Comparison of ENCODE assay signal across 9 mouse cellular contexts in genomic region chr7:44973415-44974130, GRCm38 (mm10). TPM values are rescaled to one million over a fixed set of nuclear protein-coding genes. Genes with fewer than 3 reads are reported as not detected.
DNase-seq lines count a peak whose midpoint lies in the region; ATAC-seq lines count a peak whose summit lies in the region.
"Had no signal": no experiment of that assay in that cellular context is flagged by ENCODE, and none has a peak within 500 bp of the region (broad histone marks: within the 10 kb centered on the region; RNA-seq: fewer than 3 reads in every experiment).

No protein-coding gene starts in this region.

- no peaks in the 10 kb centered on the region for H3K9me3 ChIP-seq in heart, embryonic 11.5 days (replicated peaks; ENCODE audit: control insufficient read depth, low read length)
- no peaks in the 10 kb centered on the region for H3K9me3 ChIP-seq in hindbrain, embryonic 12.5 days (replicated peaks)
- no peaks in the 10 kb centered on the region for H3K9me3 ChIP-seq in midbrain, embryonic 13.5 days

- H3K9ac ChIP-seq in heart, embryonic 11.5 days (ENCODE audit: low read depth, low read length) = peak overlapping the region; percentile 46
- peak overlapping the region; percentile 75 for H3K9ac ChIP-seq in hindbrain, embryonic 12.5 days
- H3K9ac ChIP-seq in midbrain, embryonic 13.5 days (replicated peaks) = peak overlapping the region; percentile 77

- no peak overlapping the region for H3K27ac ChIP-seq in heart, embryonic 11.5 days (ENCODE audit: low read depth, low read length)
- peak overlapping the region; percentile 94 for H3K27ac ChIP-seq in hindbrain, embryonic 12.5 days
- peak overlapping the region; percentile 97 for H3K27ac ChIP-seq in midbrain, embryonic 13.5 days

- peak overlapping the region; percentile 35 for H3K4me3 ChIP-seq in heart, embryonic 11.5 days (ENCODE audit: low read depth, low read length)
- H3K4me3 ChIP-seq in hindbrain, embryonic 12.5 days = peak overlapping the region; percentile 43
- H3K4me3 ChIP-seq in midbrain, embryonic 13.5 days (replicated peaks) = peak overlapping the region; percentile 58

- H3K27me3 ChIP-seq in heart, embryonic 11.5 days (ENCODE audit: control insufficient read depth, insufficient read depth, low read length) = no peaks in the 10 kb centered on the region
- H3K27me3 ChIP-seq in hindbrain, embryonic 12.5 days = no peaks in the 10 kb centered on the region
- no peaks in the 10 kb centered on the region for H3K27me3 ChIP-seq in midbrain, embryonic 13.5 days

- intact Hi-C loops in heart, postnatal 14 days (cut with DNase I) = no loop called here

- no peak for DNase-seq in heart, postnatal 14 days
- peak; percentile 48 for DNase-seq in R1 (ENCODE audit: low read depth, low spot score)
- DNase-seq in spleen, postnatal 10 days (ENCODE audit: low spot score in 2 of 2) = no peak
- DNase-seq: lung, adult 2 months had no signal

- peaks cover 9% of the 10 kb centered on the region; the same call in 1 of the 2 replicates for H3K4me1 ChIP-seq in heart, embryonic 11.5 days (ENCODE audit: control insufficient read depth, insufficient read depth, low read length)
- peaks cover 32% of the 10 kb centered on the region for H3K4me1 ChIP-seq in hindbrain, embryonic 12.5 days
- peaks cover 50% of the 10 kb centered on the region for H3K4me1 ChIP-seq in midbrain, embryonic 13.5 days (replicated peaks)

- no peak for ATAC-seq in heart, embryonic 11.5 days (replicated peaks; ENCODE audit: insufficient number of reproducible peaks, low FRiP score, low TSS enrichment)
- ATAC-seq in hindbrain, embryonic 12.5 days (ENCODE audit: low FRiP score) = 0 out of 2 replicates have a peak, but pooled peaks have one; percentile 6
- no peak for ATAC-seq in midbrain, embryonic 13.5 days
- ATAC-seq in CD4-positive, CD25-positive, alpha-beta regulatory T cell, adult 4 months = no peak
- ATAC-seq in megakaryocyte-erythroid progenitor cell, adult 5-6 weeks (replicated peaks; ENCODE audit: low FRiP score, low TSS enrichment, poor library complexity, severe bottlenecking) = no peak

- peak overlapping the region; percentile 64 for H3K4me2 ChIP-seq in heart, embryonic 11.5 days
- peak overlapping the region; percentile 82 for H3K4me2 ChIP-seq in hindbrain, embryonic 12.5 days (replicated peaks)
- H3K4me2 ChIP-seq in midbrain, embryonic 13.5 days (replicated peaks) = peak overlapping the region; percentile 93

- 39% methylated on average over 14 of the region's 14 CpGs for WGBS in heart, embryonic 11.5 days (ENCODE audit: insufficient replicate concordance)
- 40% methylated on average over 14 of the region's 14 CpGs for WGBS in hindbrain, embryonic 12.5 days
- 26% methylated on average over 14 of the region's 14 CpGs for WGBS in midbrain, embryonic 13.5 days

- peaks cover 23% of the 10 kb centered on the region for H3K36me3 ChIP-seq in heart, embryonic 11.5 days (ENCODE audit: control insufficient read depth, insufficient read depth, low read length)
- H3K36me3 ChIP-seq in hindbrain, embryonic 12.5 days = peaks cover 35% of the 10 kb centered on the region
- peaks cover 35% of the 10 kb centered on the region for H3K36me3 ChIP-seq in midbrain, embryonic 13.5 days

RNA-seq across cellular contexts. Expression of gene Cpt1c, which starts 1.1 kb away (rescaled TPM):
- 10.0 and 10.5 TPM in 2 replicates for polyA plus RNA-seq in heart, embryonic 11.5 days (2014; fragmentation: Nextera tagmentation; extraction: Ambion mirVana)
- total RNA-seq in heart, postnatal 14 days (2021) = 1 to 10 TPM; 3.1 to 3.5 TPM
- polyA plus RNA-seq in hindbrain, embryonic 12.5 days (2016; fragmentation: Nextera tagmentation; extraction: Ambion mirVana) = 42.8 and 44.2 TPM in 2 replicates
- polyA plus RNA-seq in midbrain, embryonic 13.5 days (2015; fragmentation: Nextera tagmentation; extraction: Ambion mirVana) = 47.0 and 56.0 TPM in 2 replicates
- under 1 TPM; 0.36 to 0.92 TPM for polyA plus RNA-seq in CD4-positive, CD25-positive, alpha-beta regulatory T cell, adult 4 months (2017; shearing (Covaris generic))
- total RNA-seq in megakaryocyte-erythroid progenitor cell, adult 5-6 weeks (2014; fragmentation: Nextera tagmentation) = 4.1 and 11.5 TPM in 2 replicates
- total RNA-seq in megakaryocyte-erythroid progenitor cell, adult 5-6 weeks (2017) = 0.91 and 1.3 TPM in 2 replicates

RNA-seq across cellular contexts. Expression of gene Prmt1, which starts 12.8 kb away (rescaled TPM):
- polyA plus RNA-seq in heart, embryonic 11.5 days (2014; fragmentation: Nextera tagmentation; extraction: Ambion mirVana) = 179 and 194 TPM in 2 replicates
- 100 to 1,000 TPM; 119 to 128 TPM for total RNA-seq in heart, postnatal 14 days (2021)
- polyA plus RNA-seq in hindbrain, embryonic 12.5 days (2016; fragmentation: Nextera tagmentation; extraction: Ambion mirVana) = 551 and 566 TPM in 2 replicates
- polyA plus RNA-seq in midbrain, embryonic 13.5 days (2015; fragmentation: Nextera tagmentation; extraction: Ambion mirVana) = 784 and 789 TPM in 2 replicates
- polyA plus RNA-seq in CD4-positive, CD25-positive, alpha-beta regulatory T cell, adult 4 months (2017; shearing (Covaris generic)) = 100 to 1,000 TPM in 1 of 2 experiments, 10 to 100 TPM in 1; 39.7 to 114 TPM
- total RNA-seq in megakaryocyte-erythroid progenitor cell, adult 5-6 weeks (2014; fragmentation: Nextera tagmentation) = 160 and 230 TPM in 2 replicates
- 132 and 171 TPM in 2 replicates for total RNA-seq in megakaryocyte-erythroid progenitor cell, adult 5-6 weeks (2017)

RNA-seq across cellular contexts. Expression of gene Irf3, which starts 23.9 kb away (rescaled TPM):
- polyA plus RNA-seq in heart, embryonic 11.5 days (2014; fragmentation: Nextera tagmentation; extraction: Ambion mirVana) = 57.3 and 61.4 TPM in 2 replicates
- total RNA-seq in heart, postnatal 14 days (2021) = 10 to 100 TPM; 36.5 to 40.2 TPM
- polyA plus RNA-seq in hindbrain, embryonic 12.5 days (2016; fragmentation: Nextera tagmentation; extraction: Ambion mirVana) = 62.7 and 74.3 TPM in 2 replicates
- 63.0 and 70.7 TPM in 2 replicates for polyA plus RNA-seq in midbrain, embryonic 13.5 days (2015; fragmentation: Nextera tagmentation; extraction: Ambion mirVana)
- polyA plus RNA-seq in CD4-positive, CD25-positive, alpha-beta regulatory T cell, adult 4 months (2017; shearing (Covaris generic)) = 100 to 1,000 TPM; 117 to 147 TPM
- total RNA-seq in megakaryocyte-erythroid progenitor cell, adult 5-6 weeks (2014; fragmentation: Nextera tagmentation) = 80.4 and 150 TPM in 2 replicates
- total RNA-seq in megakaryocyte-erythroid progenitor cell, adult 5-6 weeks (2017) = 84.3 and 104 TPM in 2 replicates

RNA-seq across cellular contexts. Expression of gene Bcl2l12, which starts 24.9 kb away (rescaled TPM):
- 41.0 and 43.2 TPM in 2 replicates for polyA plus RNA-seq in heart, embryonic 11.5 days (2014; fragmentation: Nextera tagmentation; extraction: Ambion mirVana)
- total RNA-seq in heart, postnatal 14 days (2021) = 10 to 100 TPM; 10.4 to 12.3 TPM
- 46.7 and 46.8 TPM in 2 replicates for polyA plus RNA-seq in hindbrain, embryonic 12.5 days (2016; fragmentation: Nextera tagmentation; extraction: Ambion mirVana)
- polyA plus RNA-seq in midbrain, embryonic 13.5 days (2015; fragmentation: Nextera tagmentation; extraction: Ambion mirVana) = 21.3 and 21.6 TPM in 2 replicates
- 10 to 100 TPM; 23.6 to 30.1 TPM for polyA plus RNA-seq in CD4-positive, CD25-positive, alpha-beta regulatory T cell, adult 4 months (2017; shearing (Covaris generic))
- 37.2 and 42.7 TPM in 2 replicates for total RNA-seq in megakaryocyte-erythroid progenitor cell, adult 5-6 weeks (2014; fragmentation: Nextera tagmentation)
- total RNA-seq in megakaryocyte-erythroid progenitor cell, adult 5-6 weeks (2017) = 15.5 and 25.6 TPM in 2 replicates

RNA-seq across cellular contexts. Expression of gene Tsks, which starts 30.6 kb away (rescaled TPM):
- polyA plus RNA-seq in heart, embryonic 11.5 days (2014; fragmentation: Nextera tagmentation; extraction: Ambion mirVana) = not detected in 2 replicates
- total RNA-seq in heart, postnatal 14 days (2021) = not detected
- not detected in 2 replicates for polyA plus RNA-seq in hindbrain, embryonic 12.5 days (2016; fragmentation: Nextera tagmentation; extraction: Ambion mirVana)
- polyA plus RNA-seq in midbrain, embryonic 13.5 days (2015; fragmentation: Nextera tagmentation; extraction: Ambion mirVana) = 0.17 TPM in 1 of 2 replicates, not detected in the other
- not detected for polyA plus RNA-seq in CD4-positive, CD25-positive, alpha-beta regulatory T cell, adult 4 months (2017; shearing (Covaris generic))
- not detected in 2 replicates for total RNA-seq in megakaryocyte-erythroid progenitor cell, adult 5-6 weeks (2014; fragmentation: Nextera tagmentation)
- not detected in 2 replicates for total RNA-seq in megakaryocyte-erythroid progenitor cell, adult 5-6 weeks (2017)
- polyA plus RNA-seq: lung, adult 2 months had no signal
